Mouse (Mus musculus) frontal cortex, adult (tissue): ENCODE measurements around the gene Gm11985.
A peak's percentile ranks its signal among the peaks of the same experiment; 100 is the strongest.
"Not testable (repeated sequence)": the region's sequence is repeated elsewhere in the genome, so short reads cannot be mapped to it uniquely, and the experiment has no call there.

Experiments
- ATAC-seq: cut with Nextera tagmentation; 2 replicates; pipeline ENCODE4 v1.9.2; 2017; ENCODE audit warnings: mild to moderate bottlenecking, moderate library complexity, mixed read lengths; ENCODE audit not compliant: low TSS enrichment

Gm11985 gene

DNA sequence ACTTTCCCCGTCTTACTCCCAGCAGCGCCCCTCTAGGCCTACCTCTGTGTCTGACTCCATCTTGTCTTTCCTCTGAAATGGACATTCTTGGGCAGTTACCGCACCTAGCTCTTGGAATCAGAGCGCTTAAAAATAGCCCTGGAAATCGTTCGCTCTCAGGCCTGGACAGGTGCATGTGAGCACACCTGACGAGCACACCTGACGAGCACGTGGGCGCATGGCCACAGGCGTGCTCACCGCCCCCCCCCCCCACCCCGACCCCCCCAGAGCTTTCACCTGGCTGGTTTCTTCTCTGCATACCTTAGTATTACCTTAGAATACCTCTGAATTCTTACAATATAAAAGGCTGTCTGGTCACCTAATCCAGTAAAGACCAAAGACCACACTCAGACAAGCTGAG is at the start of gene Gm11985:
TSS of gene Gm11985 (minus strand) at position 101 of the 400 bp plus-strand sequence.
- ATAC-seq: no peak

DNA sequence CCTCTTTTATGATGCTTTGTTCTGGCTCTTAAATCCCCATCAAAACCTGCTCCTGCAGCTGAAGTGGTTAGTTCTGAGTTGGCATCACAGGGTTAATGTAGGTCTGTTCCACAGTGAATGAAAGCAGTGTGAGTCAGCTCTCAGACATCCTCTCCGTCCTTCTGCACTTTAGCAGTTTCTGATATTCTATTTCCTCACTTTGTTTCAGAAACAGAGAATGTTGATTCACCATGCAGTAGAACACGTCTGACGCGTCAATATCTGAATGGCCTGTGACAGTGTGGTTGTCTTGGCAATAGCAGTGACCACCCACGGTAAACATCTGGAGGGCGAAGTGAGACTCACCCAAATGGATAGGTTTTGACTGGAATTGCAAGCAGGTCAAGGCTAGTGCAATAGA is 49.3 kb upstream of the Gm11985 start:
- no peak for ATAC-seq

DNA sequence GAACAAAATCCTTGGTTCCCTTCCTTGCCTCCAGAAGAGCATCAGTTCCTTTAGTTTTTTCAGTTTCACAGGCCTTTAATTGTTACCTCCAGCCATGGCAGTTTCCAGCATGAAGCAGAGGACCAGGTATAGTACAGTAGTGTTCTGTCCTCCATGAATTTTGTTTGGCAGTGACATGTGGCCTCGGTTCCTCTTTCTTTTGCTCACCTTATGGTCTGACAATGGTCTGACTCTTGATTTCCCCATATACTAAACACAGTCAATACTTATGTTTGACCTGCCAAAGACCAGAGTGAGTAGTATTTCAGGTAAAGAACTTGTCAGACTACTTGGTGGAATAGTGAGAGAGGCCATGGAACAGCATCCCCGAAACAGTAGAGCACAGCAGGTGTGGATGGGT is 48.4 kb upstream of the Gm11985 start:
- no peak for ATAC-seq

DNA sequence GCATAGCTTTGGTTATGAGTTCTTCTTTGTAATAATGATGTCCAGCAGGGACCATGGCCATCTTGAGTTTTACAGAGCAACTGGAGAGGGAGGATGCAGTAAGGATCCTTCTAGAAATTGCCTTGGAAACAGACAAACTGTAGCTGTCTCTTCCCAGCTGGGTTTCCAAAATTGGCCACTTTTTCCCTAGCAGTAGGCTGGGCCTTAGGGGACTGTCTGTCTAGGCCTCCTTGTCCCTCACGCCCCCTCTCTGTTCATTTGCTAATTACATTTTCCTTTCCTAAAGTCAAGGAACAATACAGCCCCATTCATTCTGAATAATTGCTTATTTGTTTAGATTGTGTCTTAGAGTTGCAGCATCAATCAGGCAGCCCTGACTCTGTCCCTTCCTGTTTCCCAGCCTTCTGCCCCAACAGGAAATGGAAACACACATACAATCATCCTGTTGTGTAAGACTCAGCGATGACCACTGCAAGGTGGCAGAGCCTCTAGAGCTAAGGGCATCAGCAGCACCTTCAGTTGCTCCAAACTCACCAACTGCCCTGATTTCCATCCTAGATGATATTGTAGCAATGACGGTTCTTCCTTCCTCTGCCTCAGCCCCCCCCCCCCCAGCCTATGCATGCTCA is 46.7 kb upstream of the Gm11985 start:
- ATAC-seq: no peak; the same call in 1 of the 2 replicates

DNA sequence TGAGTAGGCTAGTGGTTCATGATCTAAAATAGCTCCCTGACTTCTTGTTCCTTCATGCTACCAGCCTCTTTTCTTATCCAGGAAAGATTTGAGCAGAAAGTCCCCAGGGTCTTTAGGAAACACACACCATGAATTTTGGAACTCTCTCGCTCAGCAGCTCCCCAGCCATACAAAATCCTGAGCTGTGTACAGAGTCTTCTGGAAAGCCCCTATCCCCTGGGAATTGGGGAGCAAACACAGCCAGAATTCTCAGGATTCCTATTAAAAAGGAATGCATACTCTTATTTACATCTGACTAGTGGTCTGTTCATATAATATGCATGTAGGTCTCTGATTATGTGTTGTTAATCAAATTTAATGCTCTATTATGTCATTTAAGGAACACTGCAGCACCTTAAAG is 46.1 kb upstream of the Gm11985 start:
- ATAC-seq: no peak

DNA sequence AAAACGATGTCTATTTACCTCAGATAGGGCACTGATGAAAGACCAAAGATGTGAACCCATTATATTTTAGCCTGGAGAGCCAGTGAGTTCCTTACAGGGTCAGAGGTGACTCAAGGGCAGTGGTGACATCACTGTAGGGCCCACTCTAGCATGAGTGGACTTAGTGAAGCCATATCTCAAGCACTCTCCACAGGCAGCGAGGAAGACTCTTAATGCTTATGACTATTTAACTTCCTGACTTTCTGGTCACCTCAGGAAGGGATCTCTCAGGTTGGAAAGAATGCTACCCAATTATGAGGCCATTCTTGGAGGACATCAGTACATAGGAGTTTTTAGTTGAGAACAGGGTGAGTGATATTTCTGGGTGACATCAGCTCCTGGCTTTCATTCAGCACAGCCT is 45.0 kb upstream of the Gm11985 start:
- no peak for ATAC-seq

DNA sequence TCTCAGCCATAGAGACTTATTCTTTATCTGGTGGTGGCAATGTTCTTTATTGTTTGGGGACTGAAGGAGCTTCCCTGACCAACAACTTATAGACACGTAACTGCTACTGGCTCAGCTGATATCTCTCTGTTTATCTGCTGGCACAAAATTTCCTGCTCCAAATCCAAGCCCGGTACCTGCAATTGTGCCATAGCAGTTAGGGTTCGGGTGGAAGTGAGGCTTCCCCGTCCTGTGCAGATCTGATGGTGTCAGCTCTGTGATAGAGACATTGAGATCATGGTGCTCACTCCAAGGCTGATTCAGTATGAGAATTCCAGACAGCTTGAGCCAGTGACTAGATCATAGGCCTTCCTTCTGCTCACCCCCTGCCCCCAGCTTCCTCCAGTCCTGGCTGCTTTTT is 43.6 kb upstream of the Gm11985 start:
- ATAC-seq: no peak

DNA sequence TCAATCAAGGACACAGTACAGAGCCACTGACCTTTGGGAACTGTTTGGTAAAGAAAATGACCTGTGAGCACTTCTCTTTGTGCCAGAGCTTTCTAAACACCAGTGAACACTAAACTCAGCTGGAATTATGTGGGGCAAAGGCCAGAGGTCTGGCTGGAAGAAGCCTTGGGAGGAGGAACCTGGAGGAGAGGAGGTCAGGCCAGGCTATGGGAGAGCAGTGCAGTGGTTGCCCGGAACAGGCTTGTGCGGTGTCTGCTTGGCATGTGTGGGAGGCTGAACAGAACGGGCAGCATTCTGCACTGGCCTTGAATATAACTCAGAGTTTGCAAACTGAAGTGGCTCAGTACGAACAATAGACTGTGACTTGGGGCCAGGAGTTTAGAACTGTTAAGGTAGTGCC is 41.6 kb upstream of the Gm11985 start:
- no peak for ATAC-seq

DNA sequence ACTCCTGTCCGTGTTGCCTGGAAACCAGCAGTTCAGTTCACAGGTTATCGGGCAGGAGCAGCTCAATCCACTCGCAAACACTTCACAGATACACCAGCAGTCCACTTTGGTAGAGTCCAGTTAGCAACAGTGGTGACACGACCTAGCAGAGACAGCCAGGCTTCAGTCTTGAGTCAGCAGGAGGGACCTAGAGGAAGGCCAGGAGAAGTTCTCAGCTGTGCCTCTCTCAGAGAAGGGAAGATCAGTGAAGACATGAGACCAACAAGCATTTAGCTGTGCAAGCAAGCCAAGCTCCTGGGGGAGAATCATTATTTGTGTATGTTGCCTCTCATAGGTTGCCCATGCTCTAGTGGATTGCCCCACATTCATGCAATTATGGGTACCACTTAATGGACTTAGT is 39.7 kb upstream of the Gm11985 start:
- ATAC-seq: no peak

DNA sequence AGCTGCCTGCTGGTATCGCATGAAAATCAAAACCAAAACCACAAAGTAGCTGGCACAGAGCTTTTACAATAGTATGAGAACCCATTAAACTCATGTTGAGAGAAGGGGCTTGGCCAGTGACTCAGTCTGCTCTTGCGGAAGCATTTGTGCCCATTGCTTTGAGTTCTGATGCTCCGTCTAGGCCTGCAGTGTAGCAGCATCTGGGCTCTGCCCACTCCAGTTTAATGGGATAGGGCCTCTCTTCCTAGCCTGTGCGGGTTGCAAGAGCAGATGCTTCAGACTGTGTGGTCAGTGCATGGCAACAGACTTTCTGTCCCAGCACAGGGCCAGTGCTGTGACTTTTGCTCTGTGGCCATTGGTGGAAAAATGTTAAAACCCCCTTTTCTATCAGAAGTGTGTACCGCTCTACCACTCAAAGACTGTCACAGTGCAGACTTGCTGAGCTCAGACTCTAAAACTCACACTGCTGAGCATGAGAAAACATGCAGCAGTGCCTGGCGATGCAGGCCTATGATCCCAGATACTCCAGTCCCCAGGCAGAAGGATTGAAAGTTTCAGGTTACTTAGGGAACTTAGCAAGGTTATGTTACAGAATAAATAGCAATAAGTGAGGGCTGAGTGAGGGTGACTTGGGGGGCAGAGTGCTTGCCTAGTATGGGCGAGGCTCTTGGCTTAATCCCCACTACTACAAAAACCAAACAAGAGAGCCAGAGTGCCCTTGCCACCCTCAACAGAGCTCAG is 38.6 kb upstream of the Gm11985 start:
- no peak for ATAC-seq

DNA sequence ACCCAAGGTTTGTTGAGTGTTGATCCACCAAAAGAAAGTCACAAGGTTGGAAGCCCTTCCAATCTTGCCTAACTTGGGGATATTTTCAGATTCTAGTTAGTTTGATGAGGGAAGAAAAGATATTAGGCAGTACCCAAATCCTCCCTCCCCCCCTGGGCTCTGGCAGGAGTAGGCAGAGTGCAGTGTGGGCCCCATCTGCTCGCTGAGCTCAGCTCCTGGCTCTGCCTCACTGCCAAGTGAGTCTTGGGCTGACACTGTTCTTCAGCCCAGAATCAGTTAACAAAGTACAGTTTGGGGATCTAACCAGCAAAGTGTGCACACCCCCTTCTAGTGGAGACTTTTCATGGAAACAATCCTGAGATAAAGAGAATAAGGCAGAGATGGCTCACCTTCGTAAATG is 37.8 kb upstream of the Gm11985 start:
- ATAC-seq: peak; percentile 93

DNA sequence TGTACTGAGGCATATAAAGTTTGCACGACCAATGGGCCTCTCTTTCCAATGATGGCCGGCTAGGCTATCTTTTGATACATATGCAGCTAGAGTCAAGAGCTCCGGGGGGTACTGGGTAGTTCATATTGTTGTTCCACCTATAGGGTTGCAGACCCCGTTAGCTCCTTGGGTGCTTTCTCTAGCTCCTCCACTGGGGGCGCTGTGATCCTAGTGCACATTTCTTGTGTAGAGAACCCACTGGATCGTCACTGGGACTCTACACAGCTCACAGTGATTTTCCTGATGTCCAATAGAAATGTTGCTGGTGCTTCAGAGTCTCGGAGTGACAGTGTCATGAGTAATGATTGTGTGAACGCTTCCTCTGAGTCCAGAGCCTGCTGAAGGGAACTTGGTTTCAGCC is 33.5 kb upstream of the Gm11985 start:
- not testable (repeated sequence) for ATAC-seq

DNA sequence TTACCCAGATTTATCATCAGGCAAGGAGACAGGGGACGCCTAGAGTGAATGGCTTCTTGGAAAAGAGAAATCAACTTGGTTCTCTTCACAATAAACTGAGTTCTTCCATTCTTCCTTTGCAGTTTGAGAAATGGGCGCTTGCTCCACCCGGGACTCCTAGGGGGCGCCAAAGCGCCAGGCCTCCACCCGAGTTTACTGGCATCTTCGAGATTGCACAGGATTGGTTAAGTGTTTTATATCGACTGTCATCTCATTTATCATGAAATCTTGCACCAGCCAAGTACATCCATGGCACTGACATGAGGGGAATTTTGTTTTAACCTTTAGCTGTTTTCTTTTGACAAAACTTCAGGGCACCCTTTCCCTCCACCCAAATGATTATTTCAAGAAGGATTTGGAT is 27.3 kb upstream of the Gm11985 start:
- no peak for ATAC-seq

DNA sequence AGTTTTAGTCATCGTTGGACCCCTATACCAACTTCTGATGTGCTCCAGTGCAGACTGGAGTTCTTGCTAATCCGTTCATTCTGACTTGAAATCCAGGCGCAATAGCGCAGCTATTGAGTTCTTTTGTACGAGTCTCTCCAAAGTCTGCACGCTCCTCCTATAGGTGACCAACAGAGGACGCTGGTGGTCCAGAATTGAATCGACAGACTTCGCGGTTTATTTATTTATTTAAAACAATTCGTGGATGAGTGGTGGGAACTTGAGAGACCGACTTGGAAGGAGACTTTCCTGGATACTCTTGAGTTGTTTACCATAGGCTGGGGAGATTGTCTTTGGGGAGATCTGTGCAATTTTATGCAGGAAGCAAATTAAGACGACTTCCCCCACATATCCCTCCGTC is 26.4 kb upstream of the Gm11985 start:
- ATAC-seq: peak; percentile 44

DNA sequence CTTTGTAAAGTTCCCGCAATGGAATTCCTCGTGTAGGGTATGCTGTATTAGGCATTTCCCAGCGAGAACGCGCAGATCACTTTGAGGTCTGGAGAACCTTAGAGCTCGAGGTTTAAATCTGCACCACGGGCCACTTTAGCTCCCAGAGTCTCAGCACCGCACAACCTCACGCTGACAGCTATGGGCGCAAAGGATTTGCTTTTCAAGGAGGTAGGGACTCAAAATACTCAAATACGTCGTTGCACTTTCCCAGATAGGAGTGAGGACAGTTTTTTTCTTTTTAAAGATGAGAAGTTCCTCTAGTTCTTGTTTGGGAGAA is 25.9 kb upstream of the Gm11985 start:
- ATAC-seq: peak; percentile 26

DNA sequence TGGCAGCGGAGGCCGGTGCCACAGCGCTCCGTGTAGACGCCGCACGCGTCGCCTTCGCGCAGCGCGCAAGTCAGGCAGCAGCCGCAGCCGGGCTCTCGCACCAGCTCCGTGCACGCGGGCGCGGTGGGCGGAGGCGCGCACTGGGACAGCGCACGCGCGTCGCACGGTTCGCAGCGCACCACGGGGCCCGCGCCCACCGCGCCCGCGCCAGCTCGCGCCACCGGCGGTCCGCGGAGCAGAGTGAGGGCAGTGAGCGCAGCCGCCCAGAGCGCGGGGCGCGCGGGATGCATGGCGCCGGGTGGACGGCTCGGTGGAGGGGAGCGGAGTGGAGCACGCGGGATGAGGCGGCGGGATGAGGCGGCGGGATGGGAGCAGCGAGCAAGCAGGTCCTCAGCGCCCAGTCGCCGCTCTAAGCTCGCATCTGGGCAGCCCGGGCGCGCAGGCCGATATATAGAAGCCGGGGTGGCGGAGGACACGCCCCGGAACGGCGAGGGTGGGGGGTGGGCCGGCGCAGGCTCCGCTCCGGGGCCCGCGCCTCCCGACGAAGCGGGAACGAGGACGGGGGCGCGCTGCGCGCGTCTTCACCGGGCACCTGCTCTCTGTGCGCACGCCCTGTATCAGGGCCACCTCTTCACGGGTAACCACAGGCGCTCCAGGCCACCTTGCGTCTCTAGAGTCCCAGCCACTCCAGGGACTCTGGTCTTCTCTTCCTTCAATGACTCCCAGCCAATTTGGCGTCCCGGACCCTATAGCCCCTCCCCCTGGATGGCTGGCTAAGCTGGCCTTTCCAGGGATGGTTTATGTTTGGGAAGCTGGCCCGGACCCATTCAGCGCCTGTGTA is 25.4 kb upstream of the Gm11985 start, which contains the start of gene Igfbp3:
TSS of gene Igfbp3 (minus strand) at position 423 of the 841 bp plus-strand sequence.
- peak; percentile 78 for ATAC-seq

DNA sequence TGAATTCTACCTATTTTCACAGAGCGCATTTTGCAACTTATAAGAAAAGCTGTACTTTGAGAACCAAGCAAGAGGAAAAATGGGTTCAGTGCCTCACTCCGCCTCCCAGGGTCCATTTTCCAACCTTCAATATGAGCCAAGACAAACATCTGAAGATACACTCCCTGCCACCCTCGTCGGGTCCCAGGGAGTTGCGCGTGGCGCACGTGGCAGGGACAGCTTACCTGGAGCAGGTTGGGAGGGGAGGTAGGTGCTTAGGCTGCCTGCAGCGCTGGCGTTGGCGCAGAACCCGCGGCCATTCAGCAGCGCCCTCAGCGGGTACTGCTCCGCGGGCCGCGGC is 24.8 kb upstream of the Gm11985 start:
- ATAC-seq: no peak

DNA sequence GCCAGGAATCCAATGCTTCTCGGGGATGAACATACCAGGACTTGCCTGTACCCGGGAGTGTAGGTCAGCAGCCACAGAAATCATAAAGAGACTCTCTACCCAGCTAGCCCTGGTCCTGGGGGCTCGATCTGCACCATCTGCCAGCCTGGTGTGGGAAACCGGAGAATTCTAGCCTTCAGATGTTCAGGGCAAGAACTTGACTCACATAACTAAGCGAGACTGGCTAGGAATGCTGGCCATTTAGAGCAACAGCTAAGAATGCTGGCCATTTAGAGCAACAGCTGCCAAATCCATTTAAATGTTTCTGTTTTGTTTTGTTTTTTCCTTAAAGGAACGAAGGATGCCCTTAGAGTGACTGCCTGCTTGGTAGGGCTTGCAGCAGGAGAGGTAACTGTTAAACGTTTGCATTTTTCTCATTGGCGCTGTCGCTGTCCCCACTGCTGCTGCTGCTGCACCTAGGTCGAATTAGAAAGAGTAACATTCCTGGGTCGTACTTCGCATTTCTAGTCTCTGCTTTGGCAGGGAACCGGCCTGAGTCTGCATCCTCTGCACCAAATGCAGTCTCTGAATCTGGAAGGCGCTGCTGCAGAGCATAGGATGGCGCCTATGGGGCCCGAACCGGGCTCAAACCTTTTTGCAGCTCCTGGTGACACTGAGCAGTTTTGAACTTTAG is 23.9 kb upstream of the Gm11985 start:
- no peak for ATAC-seq

DNA sequence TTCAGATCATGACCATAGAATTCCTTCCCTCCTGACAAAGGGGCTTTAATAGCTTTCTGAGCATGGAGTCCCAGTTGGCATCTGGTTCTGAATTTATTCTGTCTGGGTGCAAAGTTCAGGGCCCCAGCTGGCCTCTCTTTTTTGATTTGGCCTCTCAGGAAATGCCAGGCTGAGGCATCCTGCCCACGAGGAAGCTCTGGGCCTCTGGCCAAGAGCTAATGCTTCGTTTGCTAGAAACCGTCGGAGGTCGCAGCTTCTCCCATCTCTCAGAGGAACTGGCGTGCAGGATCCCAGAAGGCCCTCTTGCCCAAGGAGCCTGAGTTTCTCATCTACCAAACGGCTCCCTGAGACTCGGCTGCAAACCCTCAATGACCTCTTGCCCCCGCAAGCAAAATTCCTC is 22.8 kb upstream of the Gm11985 start:
- ATAC-seq: no peak

DNA sequence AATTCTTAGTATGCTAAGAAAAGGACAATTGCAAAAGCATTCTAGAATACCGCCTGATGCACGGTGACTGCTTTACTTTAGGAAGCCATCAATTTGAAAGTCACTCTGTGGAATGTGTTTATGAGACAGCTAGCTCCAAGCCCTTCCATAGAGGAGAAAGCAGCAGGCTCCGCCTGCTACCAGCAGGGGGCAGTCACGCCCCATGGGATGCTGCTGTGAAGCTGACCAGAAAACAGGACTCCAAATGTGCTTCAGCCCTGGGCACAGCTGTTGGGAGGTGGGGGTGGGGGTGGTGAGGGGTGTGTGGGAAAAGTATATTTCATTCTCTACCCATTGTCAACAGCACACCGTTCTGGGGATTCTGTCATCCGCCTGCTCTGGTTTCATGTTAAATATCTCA is 22.0 kb upstream of the Gm11985 start:
- 0 out of 2 replicates have a peak, but pooled peaks have one; percentile 32 for ATAC-seq

DNA sequence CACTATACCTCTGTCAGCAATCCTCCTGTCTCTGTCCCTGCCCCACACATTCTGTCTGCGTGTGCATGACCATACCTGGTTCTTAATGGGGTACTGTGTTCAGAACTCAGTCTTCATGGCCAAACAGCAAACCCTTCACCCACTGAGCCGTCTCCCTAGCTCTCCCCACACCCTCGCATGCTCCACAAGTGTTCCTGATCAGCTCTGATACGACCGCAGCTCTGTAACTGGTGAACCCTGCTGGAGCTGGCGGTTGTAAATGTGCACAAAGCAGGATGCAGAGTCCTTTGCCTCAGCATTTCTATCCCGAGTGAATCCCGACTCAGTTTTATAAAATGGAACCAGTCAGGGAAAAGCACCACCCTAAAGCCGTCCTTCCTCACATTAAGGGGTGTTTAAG is 15.5 kb upstream of the Gm11985 start:
- ATAC-seq: no peak

DNA sequence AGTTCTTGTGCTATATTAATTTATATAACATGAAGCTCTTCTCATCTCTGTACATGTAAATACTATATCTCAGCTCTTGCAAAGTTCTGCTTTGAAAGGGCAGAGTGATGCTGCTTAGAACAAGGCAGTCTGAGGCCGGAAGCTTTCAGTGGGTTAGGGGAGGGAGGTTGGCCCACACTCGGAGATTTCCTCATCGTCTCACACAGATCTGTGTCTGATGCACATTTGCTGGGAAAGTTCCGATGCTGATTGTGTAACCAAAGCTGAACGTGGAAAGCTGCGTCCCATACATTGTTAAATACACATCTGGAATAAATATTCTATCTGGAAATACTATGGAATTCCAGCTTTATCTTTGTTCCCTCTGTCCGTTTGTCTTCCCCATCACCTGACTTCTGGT is 13.8 kb upstream of the Gm11985 start:
- no peak for ATAC-seq
